Mouse (Mus musculus): Measurements from ENCODE around the gene Hs3st5. TPM values are rescaled to one million over a fixed set of nuclear protein-coding genes. Genes with fewer than 3 reads are reported as not detected.

Gene Hs3st5
- total RNA-seq, 1 experiment from 2014 or later, result not detected

- ATAC-seq (ENCODE audit: extremely low read depth, insufficient number of reproducible peaks, low FRiP score, poor library complexity, severe bottlenecking), result no peak
These were observed 268.3 kb downstream of the Hs3st5 start for GRCm38 (mm10) chr10:36774898-36775297.

DNA sequence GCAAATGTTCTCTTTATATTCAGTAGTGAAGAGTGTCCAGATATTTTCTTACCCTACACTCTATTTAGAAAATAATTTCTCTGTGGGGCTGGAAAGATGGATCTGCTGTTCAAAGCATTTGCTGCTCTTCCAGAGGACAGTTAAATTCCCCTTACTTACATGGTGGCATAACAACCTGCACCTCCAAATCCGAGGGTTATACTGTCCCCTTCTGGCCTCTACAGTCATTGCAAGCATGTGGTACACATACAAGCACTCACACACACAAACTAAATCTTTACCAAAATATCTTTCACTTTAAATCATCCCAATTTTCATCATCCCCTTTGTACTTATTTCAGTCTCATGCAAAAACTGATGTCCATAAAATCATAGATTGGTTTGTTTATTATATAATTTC lies 275.0 kb downstream of the Hs3st5 start:
- ATAC-seq (ENCODE audit: extremely low read depth, insufficient number of reproducible peaks, low FRiP score, poor library complexity, severe bottlenecking), result no peak

DNA sequence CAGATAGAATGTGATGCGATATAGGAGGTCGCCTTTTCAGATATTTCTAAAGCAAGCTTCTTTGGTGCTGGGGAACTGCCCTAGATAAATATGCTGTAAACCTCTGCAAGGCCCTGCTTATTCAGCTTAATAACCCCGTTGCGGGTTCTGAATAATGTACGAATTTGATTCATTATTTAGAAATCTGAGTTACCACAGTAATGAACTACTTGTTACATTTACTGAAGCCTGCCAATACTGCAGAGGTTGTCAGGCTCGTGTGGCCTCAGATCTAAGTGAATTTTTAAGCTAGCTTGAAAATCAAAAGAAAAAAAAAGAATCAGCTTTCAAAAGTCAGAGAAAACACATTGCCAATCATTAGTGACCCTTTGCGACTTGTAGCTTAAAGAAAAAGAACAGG lies 280.4 kb downstream of the Hs3st5 start:
- no peak for ATAC-seq (ENCODE audit: extremely low read depth, insufficient number of reproducible peaks, low FRiP score, poor library complexity, severe bottlenecking)

- ATAC-seq (ENCODE audit: extremely low read depth, insufficient number of reproducible peaks, low FRiP score, poor library complexity, severe bottlenecking), result no peak
These were observed 285.2 kb downstream of the Hs3st5 start for GRCm38 (mm10) chr10:36791771-36792170.

GRCm38 (mm10) chr10:36795311-36795710 lies 288.7 kb downstream of the Hs3st5 start:
- no peak for ATAC-seq (ENCODE audit: extremely low read depth, insufficient number of reproducible peaks, low FRiP score, poor library complexity, severe bottlenecking)

GRCm38 (mm10) chr10:36800925-36801482 lies 294.4 kb downstream of the Hs3st5 start:
- no peak for ATAC-seq (ENCODE audit: extremely low read depth, insufficient number of reproducible peaks, low FRiP score, poor library complexity, severe bottlenecking)

- no peak for ATAC-seq (ENCODE audit: extremely low read depth, insufficient number of reproducible peaks, low FRiP score, poor library complexity, severe bottlenecking)
These were observed 297.1 kb downstream of the Hs3st5 start for GRCm38 (mm10) chr10:36803705-36804104.

- no peak for ATAC-seq (ENCODE audit: extremely low read depth, insufficient number of reproducible peaks, low FRiP score, poor library complexity, severe bottlenecking)
These were observed 298.7 kb downstream of the Hs3st5 start for GRCm38 (mm10) chr10:36805265-36805664.

DNA sequence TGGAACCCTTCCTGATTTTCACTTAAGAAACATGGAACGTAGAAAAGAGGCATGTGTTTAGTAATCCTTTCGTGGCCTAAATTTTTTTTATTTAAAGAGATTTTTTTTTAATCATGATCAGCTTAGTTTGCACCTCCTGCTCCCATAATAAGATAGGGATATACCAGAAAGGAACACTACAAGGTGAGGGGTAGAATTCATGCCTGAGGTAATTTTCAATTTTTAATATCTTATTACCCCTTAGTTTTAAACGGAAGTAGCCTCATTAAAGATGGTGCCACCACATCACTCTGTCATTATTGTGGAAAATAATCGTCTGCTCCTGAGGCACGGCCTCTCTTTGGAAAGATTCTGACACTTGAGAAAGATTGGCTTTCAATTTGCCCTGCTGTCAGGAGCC lies 299.2 kb downstream of the Hs3st5 start:
- ATAC-seq (ENCODE audit: extremely low read depth, insufficient number of reproducible peaks, low FRiP score, poor library complexity, severe bottlenecking), result no peak

- no peak for ATAC-seq (ENCODE audit: extremely low read depth, insufficient number of reproducible peaks, low FRiP score, poor library complexity, severe bottlenecking)
These were observed 300.4 kb downstream of the Hs3st5 start for GRCm38 (mm10) chr10:36807007-36807406.

DNA sequence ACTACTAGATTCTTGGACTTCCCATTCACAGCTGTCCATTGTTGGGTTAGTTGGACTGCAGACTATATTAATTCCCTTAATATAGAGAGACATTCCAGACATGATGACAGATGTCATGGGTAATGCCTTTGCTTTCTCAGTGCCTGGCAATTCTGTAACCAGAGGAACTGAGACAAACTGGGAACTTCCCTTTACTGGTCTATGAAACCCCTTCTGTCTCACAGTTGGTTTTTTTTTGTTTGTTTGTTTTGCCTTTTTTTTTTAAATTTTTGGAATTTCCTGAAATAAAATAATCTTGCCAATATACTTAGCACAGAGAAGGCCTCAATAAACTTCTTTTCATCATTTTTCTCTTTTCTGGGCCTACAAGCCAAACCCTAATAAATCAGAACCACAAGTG lies 312.3 kb downstream of the Hs3st5 start:
- no peak for ATAC-seq (ENCODE audit: extremely low read depth, insufficient number of reproducible peaks, low FRiP score, poor library complexity, severe bottlenecking)

GRCm38 (mm10) chr10:36829079-36829478 lies 322.5 kb downstream of the Hs3st5 start:
- ATAC-seq (ENCODE audit: extremely low read depth, insufficient number of reproducible peaks, low FRiP score, poor library complexity, severe bottlenecking), result no peak

DNA sequence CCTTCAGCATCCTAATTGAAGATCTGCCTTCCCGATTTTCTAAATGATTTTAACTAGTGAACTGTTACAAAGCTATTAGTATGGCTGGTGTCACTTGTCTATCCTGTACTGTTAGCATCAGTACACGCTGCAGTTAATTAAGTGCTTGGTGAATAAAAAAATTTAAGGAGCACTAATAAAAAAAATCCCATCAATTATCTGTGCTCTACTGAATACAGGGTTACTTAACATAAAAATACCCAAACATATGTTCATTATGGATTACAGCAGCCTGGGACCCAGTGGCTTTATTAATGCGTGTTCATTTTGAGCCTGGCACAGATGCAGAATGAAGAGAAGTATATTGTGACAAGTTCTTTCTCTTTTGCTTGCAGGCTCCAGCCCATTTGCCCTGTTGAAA lies 325.6 kb downstream of the Hs3st5 start:
- ATAC-seq (ENCODE audit: extremely low read depth, insufficient number of reproducible peaks, low FRiP score, poor library complexity, severe bottlenecking), result no peak

DNA sequence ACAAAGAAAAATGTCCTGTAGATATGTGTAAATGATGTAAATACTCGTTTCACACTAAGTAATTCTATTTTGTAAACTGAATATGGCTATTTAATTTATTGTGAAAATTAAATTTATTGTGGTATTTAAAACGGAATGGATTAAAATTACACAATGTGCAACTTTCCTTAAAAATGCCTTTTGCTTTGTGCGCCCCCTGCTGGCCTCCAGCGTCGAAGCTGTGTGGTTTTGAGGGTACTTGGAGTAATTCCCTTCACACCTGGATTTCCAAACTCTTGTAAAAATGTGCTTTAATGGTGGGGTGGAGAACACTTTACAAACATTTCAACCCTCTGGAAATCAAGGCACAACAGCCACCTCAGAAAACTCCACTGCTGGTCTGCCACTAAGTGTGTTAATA lies 327.6 kb downstream of the Hs3st5 start:
- no peak for ATAC-seq (ENCODE audit: extremely low read depth, insufficient number of reproducible peaks, low FRiP score, poor library complexity, severe bottlenecking)

GRCm38 (mm10) chr10:36835836-36836516 lies 329.4 kb downstream of the Hs3st5 start:
- ATAC-seq (ENCODE audit: extremely low read depth, insufficient number of reproducible peaks, low FRiP score, poor library complexity, severe bottlenecking), result no peak

DNA sequence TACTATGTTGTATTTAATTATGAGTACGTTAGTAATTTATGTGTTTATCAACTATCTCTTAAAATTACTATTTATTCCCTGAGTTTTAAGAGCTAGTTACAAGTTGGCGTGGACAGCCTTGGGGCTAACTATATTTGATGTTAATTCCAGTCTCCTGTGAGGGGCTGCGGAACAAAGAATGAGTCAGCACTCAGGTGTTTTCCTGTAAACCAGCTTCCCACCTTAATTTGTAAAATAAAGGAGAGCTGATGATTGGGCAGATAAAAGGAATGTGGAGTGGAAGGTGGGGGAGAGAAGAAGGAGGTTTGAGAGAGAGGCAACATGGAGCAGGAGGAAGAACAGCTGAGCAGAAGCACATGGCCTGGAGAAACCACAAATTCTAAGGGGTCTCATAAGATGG lies 343.6 kb downstream of the Hs3st5 start:
- no peak for ATAC-seq (ENCODE audit: extremely low read depth, insufficient number of reproducible peaks, low FRiP score, poor library complexity, severe bottlenecking)

DNA sequence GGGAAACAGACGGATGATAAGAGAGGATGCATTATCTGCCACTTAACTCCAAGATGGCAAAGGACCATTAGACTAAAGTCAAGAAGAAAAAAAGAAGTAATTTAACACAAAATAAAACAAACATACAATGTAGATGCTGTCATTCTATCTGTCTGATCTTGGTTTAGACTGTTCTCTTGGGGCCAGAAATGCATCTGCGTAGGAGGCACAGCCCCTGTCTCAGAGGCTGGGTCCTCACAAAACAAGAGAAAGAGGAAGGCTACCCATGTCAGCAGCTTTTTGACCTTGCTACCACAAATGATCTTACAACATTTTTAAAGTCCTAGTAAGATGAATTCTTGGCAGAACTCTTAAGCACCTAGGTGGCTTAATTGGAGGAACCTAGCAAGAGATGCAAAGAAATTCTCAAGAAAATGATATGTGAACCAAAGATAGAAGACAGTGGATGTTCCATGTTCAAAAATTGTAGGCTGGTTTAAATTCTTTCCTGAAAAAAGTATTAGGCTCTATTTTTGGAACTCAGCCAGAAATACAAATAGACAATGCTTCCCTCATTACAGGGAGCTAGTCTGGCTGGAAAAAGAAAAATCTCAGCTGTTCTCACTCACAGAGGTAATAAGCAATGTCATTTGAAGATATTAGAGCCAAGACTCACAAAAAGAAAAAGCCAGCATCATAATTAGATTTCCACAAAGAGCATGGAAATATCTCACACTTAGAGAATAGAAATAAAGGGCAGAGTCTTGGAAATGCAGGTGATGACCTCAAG lies 355.7 kb downstream of the Hs3st5 start:
- no peak for ATAC-seq (ENCODE audit: extremely low read depth, insufficient number of reproducible peaks, low FRiP score, poor library complexity, severe bottlenecking)
